Mouse (Mus musculus) ES-Bruce4 (cell line): ENCODE measurements at regions not wholly inside any gene's neighbourhood (a gene's known extent, or its start where the extent isn't known, plus 50 kb on each side); places are given as distances from the start of the nearest gene placed in this dataset.

Experiments
- H3K27ac ChIP-seq: 2 replicates; pipeline ENCODE4 v1.5.1; 2012; ENCODE audit warnings: low read length, inconsistent platforms; ENCODE audit not compliant: insufficient read depth
- H3K27me3 ChIP-seq: 2 replicates; pipeline ENCODE4 v1.6.1; 2012; ENCODE audit warnings: mild to moderate bottlenecking, low read length, inconsistent platforms; ENCODE audit not compliant: control insufficient read depth, poor library complexity, insufficient read depth, severe bottlenecking
- H3K36me3 ChIP-seq: 2 replicates; pipeline ENCODE4 v1.6.1; 2012; ENCODE audit warnings: inconsistent platforms, mild to moderate bottlenecking, low read length, moderate library complexity; ENCODE audit not compliant: control insufficient read depth, poor library complexity, insufficient read depth, severe bottlenecking
- H3K4me1 ChIP-seq: one replicate; pipeline ENCODE4 v1.8.1; 2011; ENCODE audit warnings: low read length; ENCODE audit not compliant: control insufficient read depth, insufficient read depth
- H3K4me3 ChIP-seq: 2 replicates; pipeline ENCODE4 v1.5.1; 2011; ENCODE audit warnings: low read depth, mild to moderate bottlenecking, low read length
- H3K9ac ChIP-seq: 2 replicates; pipeline ENCODE4 v1.6.1; 2012; ENCODE audit warnings: low read depth, mild to moderate bottlenecking, inconsistent platforms; ENCODE audit not compliant: poor library complexity, severe bottlenecking
- H3K9me3 ChIP-seq: replicated peaks from 2 replicates; pipeline ENCODE4 v1.6.1; 2012; ENCODE audit warnings: mild to moderate bottlenecking, low read length, inconsistent platforms; ENCODE audit not compliant: control insufficient read depth, poor library complexity, insufficient read depth, severe bottlenecking
- CTCF ChIP-seq: IDR thresholded peaks from one replicate; pipeline ENCODE4 v1.8.1; 2011; ENCODE audit warnings: low read depth, low read length
- EP300 ChIP-seq: IDR thresholded peaks from 2 replicates; pipeline ENCODE4 v1.6.1; 2011; ENCODE audit warnings: low read depth, low read length; ENCODE audit not compliant: insufficient read depth
- POLR2A ChIP-seq: IDR thresholded peaks from one replicate; pipeline ENCODE4 v1.8.1; 2011; ENCODE audit warnings: low read length; ENCODE audit not compliant: insufficient read depth

GRCm38 (mm10) chr5:149909108-149909739, 109.3 kb upstream of the Rxfp2 start:
- H3K4me3 ChIP-seq, result no peak overlapping the region
- no peaks in the 10 kb centered on the region for H3K9me3 ChIP-seq
- H3K27me3 ChIP-seq, result no peaks in the 10 kb centered on the region
- no peak overlapping the region for H3K27ac ChIP-seq
- H3K36me3 ChIP-seq, result no peaks in the 10 kb centered on the region
- no peak overlapping the region for H3K9ac ChIP-seq
- H3K4me1 ChIP-seq, result no peaks in the 10 kb centered on the region
- no peak for TF ChIP-seq CTCF
- TF ChIP-seq POLR2A, result no peak
- no peak for TF ChIP-seq EP300

DNA sequence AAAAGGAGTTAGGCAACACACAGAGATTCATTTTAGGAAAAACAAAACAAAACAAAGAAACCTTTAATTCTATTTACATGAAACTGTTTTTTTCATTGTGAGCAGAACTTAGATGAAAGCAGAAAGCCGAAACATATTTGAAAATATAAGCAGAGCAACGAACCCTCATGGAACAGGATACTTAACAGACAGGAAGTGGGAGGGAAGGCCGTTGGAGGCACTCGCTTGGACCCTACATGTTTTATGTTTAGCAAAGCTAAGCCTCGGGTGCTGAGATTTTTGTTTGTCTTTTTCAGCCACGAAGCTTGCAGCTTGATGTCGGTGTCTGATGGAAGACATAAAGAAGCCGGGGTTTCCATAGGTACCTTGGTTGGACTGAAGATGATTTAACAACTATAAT, 108.5 kb upstream of the Rxfp2 start:
- H3K9me3 ChIP-seq, result no peaks in the 10 kb centered on the region
- H3K36me3 ChIP-seq, result no peaks in the 10 kb centered on the region
- no peak overlapping the region for H3K27ac ChIP-seq
- H3K9ac ChIP-seq, result no peak overlapping the region
- H3K27me3 ChIP-seq, result no peaks in the 10 kb centered on the region
- no peaks in the 10 kb centered on the region for H3K4me1 ChIP-seq
- no peak for TF ChIP-seq EP300
- TF ChIP-seq CTCF, result no peak
- TF ChIP-seq POLR2A, result no peak
- no peak overlapping the region for H3K4me3 ChIP-seq

GRCm38 (mm10) chr5:149911968-149912367, 106.5 kb upstream of the Rxfp2 start:
- no peak for TF ChIP-seq POLR2A
- peak; percentile 57 for TF ChIP-seq CTCF
- TF ChIP-seq EP300, result no peak
- no peak overlapping the region for H3K4me3 ChIP-seq
- H3K27ac ChIP-seq, result no peak overlapping the region
- no peaks in the 10 kb centered on the region for H3K4me1 ChIP-seq
- no peaks in the 10 kb centered on the region for H3K36me3 ChIP-seq
- no peaks in the 10 kb centered on the region for H3K27me3 ChIP-seq
- H3K9me3 ChIP-seq, result no peaks in the 10 kb centered on the region
- H3K9ac ChIP-seq, result no peak overlapping the region

- Histone ChIP-seq H3K27me3 (no peaks in the 10 kb centered on the region), H3K9ac (no peak overlapping the region), H3K36me3 (no peaks in the 10 kb centered on the region), H3K9me3 (no peaks in the 10 kb centered on the region), H3K4me1 (no peaks in the 10 kb centered on the region), H3K27ac (no peak overlapping the region), H3K4me3 (no peak overlapping the region)
- TF ChIP-seq EP300 (no peak), POLR2A (no peak)
These were observed 102.7 kb upstream of the Rxfp2 start for GRCm38 (mm10) chr5:149915761-149916160.

DNA sequence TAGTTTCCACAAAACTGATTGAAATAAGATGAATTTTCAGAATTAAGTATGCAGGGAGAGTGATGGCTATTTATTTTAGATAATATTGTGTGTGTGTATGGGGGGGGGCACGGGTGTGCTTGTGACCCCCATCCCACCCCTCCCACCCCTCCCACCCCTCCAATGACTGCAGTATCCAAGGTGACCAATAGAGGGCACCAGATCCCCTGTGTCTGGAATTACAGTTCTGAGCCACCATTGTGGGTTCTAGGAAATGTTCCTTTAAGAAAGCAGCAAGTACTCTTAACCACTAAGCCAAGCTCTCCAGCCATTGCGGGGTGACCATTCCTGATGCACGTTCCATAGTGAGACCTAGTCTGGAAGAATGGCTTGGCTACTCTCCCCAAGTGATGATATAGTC, 101.1 kb upstream of the Rxfp2 start:
- H3K9me3 ChIP-seq, result no peaks in the 10 kb centered on the region
- H3K9ac ChIP-seq, result no peak overlapping the region
- no peaks in the 10 kb centered on the region for H3K27me3 ChIP-seq
- no peaks in the 10 kb centered on the region for H3K36me3 ChIP-seq
- no peaks in the 10 kb centered on the region for H3K4me1 ChIP-seq
- H3K27ac ChIP-seq, result no peak overlapping the region
- no peak overlapping the region for H3K4me3 ChIP-seq
- TF ChIP-seq POLR2A (no peak), EP300 (no peak), CTCF (peak; percentile 8)

DNA sequence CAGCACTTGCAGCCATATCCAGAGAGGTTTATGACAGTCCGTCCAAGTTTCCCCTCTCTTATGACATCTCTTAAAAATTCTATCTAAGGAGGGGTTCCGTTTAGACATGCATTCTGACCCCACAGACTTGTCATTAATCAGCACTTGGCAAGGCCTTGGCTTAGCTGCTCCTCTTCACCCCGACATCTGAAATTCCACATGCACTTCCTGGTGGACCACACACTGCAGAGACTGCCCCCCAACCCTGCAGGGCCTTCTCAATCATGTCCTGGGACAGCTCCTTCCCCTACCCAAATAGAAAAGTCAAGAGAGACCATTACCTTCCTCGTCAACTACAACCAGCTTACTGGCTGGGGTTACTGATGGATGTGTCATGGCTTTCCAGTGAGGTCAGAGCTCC, 99.4 kb upstream of the Rxfp2 start:
- no peak for TF ChIP-seq POLR2A
- TF ChIP-seq EP300, result no peak
- TF ChIP-seq CTCF, result no peak
- Histone ChIP-seq H3K27me3 (no peaks in the 10 kb centered on the region), H3K36me3 (no peaks in the 10 kb centered on the region), H3K4me1 (no peaks in the 10 kb centered on the region), H3K9ac (no peak overlapping the region), H3K4me3 (no peak overlapping the region), H3K27ac (no peak overlapping the region), H3K9me3 (no peaks in the 10 kb centered on the region)

GRCm38 (mm10) chr5:149920326-149920725, 98.1 kb upstream of the Rxfp2 start:
- H3K4me3 ChIP-seq, result no peak overlapping the region
- H3K4me1 ChIP-seq, result no peaks in the 10 kb centered on the region
- H3K9ac ChIP-seq, result no peak overlapping the region
- TF ChIP-seq EP300 (no peak), CTCF (no peak), POLR2A (no peak)
- no peak overlapping the region for H3K27ac ChIP-seq
- no peaks in the 10 kb centered on the region for H3K36me3 ChIP-seq
- no peaks in the 10 kb centered on the region for H3K27me3 ChIP-seq
- H3K9me3 ChIP-seq, result no peaks in the 10 kb centered on the region
